Mouse (Mus musculus) neutrophil, adult 83 days (primary cell): Measurements from ENCODE around the gene Shisa3. TPM values are rescaled to one million over a fixed set of nuclear protein-coding genes. Genes with fewer than 3 reads are reported as not detected.

ENCODE experiments used
- total RNA-seq, 2 experiments: library from RNA; stranded (reverse); gene quantifications; one replicate each; pipeline ENCODE4 v1.2.4; 2023

The Shisa3 gene
- not detected for total RNA-seq

DNA sequence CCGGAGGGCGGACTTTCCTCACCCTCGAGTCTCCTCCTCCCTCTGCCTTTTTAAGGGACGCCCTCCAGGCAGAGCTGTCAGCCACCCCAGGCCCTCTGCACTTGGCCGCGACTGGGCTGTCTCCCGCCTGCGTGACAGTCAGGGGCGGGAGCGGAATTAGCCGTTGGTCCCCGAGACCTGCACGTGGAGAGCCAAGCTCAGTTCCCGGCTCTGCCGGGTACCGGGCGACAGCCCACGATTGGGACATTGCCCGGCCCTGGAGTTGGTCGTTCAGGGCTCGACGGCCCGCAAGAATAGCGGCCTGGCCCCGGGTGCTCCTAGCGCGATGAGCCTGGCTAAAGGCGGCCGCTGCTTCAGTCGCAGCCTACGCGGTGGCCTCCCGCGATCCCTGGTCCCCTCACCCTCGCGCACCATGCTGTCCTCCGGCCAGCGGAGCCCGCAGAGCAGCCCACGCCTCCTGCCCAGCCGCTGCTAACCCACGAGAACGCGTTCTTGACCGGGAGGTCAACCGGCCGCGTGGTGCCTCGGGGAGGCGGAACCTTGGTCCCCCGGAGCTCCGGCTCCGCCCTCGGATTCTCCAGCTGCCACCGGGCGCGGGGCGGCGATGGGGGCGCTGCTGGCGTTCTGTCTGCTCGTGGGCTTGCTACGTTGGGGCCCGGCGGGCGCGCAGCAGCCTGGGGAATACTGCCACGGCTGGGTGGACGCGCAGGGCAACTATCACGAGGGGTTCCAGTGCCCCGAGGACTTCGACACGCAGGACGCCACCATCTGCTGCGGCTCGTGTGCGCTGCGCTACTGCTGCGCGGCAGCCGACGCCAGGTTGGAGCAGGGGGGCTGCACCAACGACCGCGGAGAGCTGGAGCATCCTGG lies at the start of gene Shisa3:
TSS of gene Shisa3 (plus strand) at position 79 of the 870 bp plus-strand sequence.

Other genes starting within 250 kb of the Shisa3 start
- gene Bend4, start 179.6 kb upstream of the Shisa3 start, total RNA-seq, result 1 to 10 TPM; 2.8 to 5.6 TPM
- 100 to 1,000 TPM; 106 to 128 TPM for gene Atp8a1, start 239.6 kb downstream of the Shisa3 start, total RNA-seq